Mouse (Mus musculus) liver, adult 2 months (tissue): ENCODE measurements around the gene Inka2.

Experiments used
- CTCF ChIP-seq: fragments of 200-500 bp; IDR thresholded peaks from 2 replicates; pipeline ENCODE4 v1.5.1; 2011; ENCODE audit warnings: low read depth, low read length, control low read depth
- POLR2A ChIP-seq: fragments of 200-500 bp; IDR thresholded peaks from 2 replicates; pipeline ENCODE4 v1.6.1; 2011; ENCODE audit warnings: low read length, control low read depth; ENCODE audit not compliant: insufficient read depth; ENCODE audit errors: extremely low read depth

GRCm38 (mm10) chr3:105717856-105718555, 13.6 kb downstream of the Inka2 start:
- TF ChIP-seq POLR2A (no peak), CTCF (no peak)
